Mouse (Mus musculus) MEL (cell line): Measurements from ENCODE around the gene 6330409D20Rik. TPM values are rescaled to one million over a fixed set of nuclear protein-coding genes. Genes with fewer than 3 reads are reported as not detected.

Experiments
- DNase-seq: peaks from one replicate; pipeline ENCODE4 v3.0.0; 2011; ENCODE audit warnings: low read depth, low spot score
- H3K27ac ChIP-seq: 2 replicates; pipeline ENCODE4 v1.5.1; 2012; ENCODE audit warnings: low read depth, mild to moderate bottlenecking, control low read depth, low read length, moderate library complexity; ENCODE audit not compliant: control insufficient read depth
- H3K27me3 ChIP-seq, 2 experiments: fragments of 150-350 bp in 1 of 2; sonication (generic) in 1 of 2; 2 replicates each; pipeline ENCODE4 v1.6.1; 2012; ENCODE audit warnings: low read length in 2 of 2, mild to moderate bottlenecking in 2 of 2, improper control_type of control experiment in 1 of 2, moderate library complexity in 1 of 2; ENCODE audit not compliant: insufficient read depth in 2 of 2, control insufficient read depth in 1 of 2
- H3K36me3 ChIP-seq, 2 experiments: 2 replicates each; pipeline ENCODE4 v1.6.1; 2012 to 2014; ENCODE audit warnings: low read length in 2 of 2, improper control_type of control experiment in 1 of 2, inconsistent platforms in 1 of 2, mild to moderate bottlenecking in 1 of 2; ENCODE audit not compliant: insufficient read depth in 2 of 2, control insufficient read depth in 1 of 2
- H3K4me1 ChIP-seq, 2 experiments: fragments of 150-350 bp in 1 of 2; sonication (generic) in 1 of 2; 2 replicates each; pipeline ENCODE4 v1.6.1; 2012; ENCODE audit warnings: low read length in 2 of 2, improper control_type of control experiment in 1 of 2, mild to moderate bottlenecking in 1 of 2; ENCODE audit not compliant: insufficient read depth in 2 of 2, control insufficient read depth in 1 of 2
- H3K4me3 ChIP-seq, 2 experiments: fragments of 150-350 bp in 1 of 2; sonication (generic) in 1 of 2; 2 replicates each; pipeline ENCODE4 v1.5.1; 2012; ENCODE audit warnings: low read depth in 2 of 2, low read length in 2 of 2, mild to moderate bottlenecking in 2 of 2, moderate library complexity in 2 of 2, control low read depth in 1 of 2, improper control_type of control experiment in 1 of 2; ENCODE audit not compliant: control insufficient read depth in 1 of 2, insufficient read depth in 1 of 2
- H3K79me2 ChIP-seq: 2 replicates; pipeline ENCODE4 v1.6.1; 2012; ENCODE audit warnings: mild to moderate bottlenecking, low read length, moderate library complexity; ENCODE audit not compliant: control insufficient read depth, poor library complexity, insufficient read depth
- H3K9ac ChIP-seq: 2 replicates; pipeline ENCODE4 v1.6.1; 2012; ENCODE audit warnings: low read depth, mild to moderate bottlenecking, control low read depth, low read length, moderate library complexity; ENCODE audit not compliant: control insufficient read depth, poor library complexity, severe bottlenecking
- H3K9me3 ChIP-seq: fragments of 150-350 bp; sonication (generic); replicated peaks from 2 replicates; pipeline ENCODE4 v1.6.1; 2012; ENCODE audit warnings: mild to moderate bottlenecking, low read length, improper control_type of control experiment, moderate library complexity; ENCODE audit not compliant: insufficient read depth
- BHLHE40 ChIP-seq: IDR thresholded peaks from 2 replicates; pipeline ENCODE4 v1.6.1; 2012; ENCODE audit warnings: low read depth, mild to moderate bottlenecking, inconsistent platforms, low read length, improper control_type of control experiment, borderline replicate concordance
- ELF1 ChIP-seq: IDR thresholded peaks from 2 replicates; pipeline ENCODE4 v1.6.1; 2014; ENCODE audit warnings: low read depth, mild to moderate bottlenecking, inconsistent platforms, low read length, improper control_type of control experiment, moderate library complexity
- EP300 ChIP-seq, 2 experiments: IDR thresholded peaks; 2 replicates each; pipeline ENCODE4 v1.6.1; 2011; ENCODE audit warnings: improper control_type of control experiment in 2 of 2, low read length in 2 of 2, low read depth in 1 of 2, mild to moderate bottlenecking in 1 of 2
- ETS1 ChIP-seq: IDR thresholded peaks from 2 replicates; pipeline ENCODE4 v1.6.1; 2012; ENCODE audit warnings: low read depth, mild to moderate bottlenecking, inconsistent platforms, low read length, improper control_type of control experiment, moderate library complexity
- GATA1 ChIP-seq: IDR thresholded peaks from 2 replicates; pipeline ENCODE4 v1.6.1; 2011; ENCODE audit warnings: low read depth, low read length, improper control_type of control experiment
- MAFK ChIP-seq: IDR thresholded peaks from 2 replicates; pipeline ENCODE4 v1.6.1; 2011; ENCODE audit warnings: low read depth, mild to moderate bottlenecking, low read length, improper control_type of control experiment, borderline replicate concordance
- MAZ ChIP-seq: IDR thresholded peaks from 2 replicates; pipeline ENCODE4 v1.6.1; 2012; ENCODE audit warnings: low read depth, mild to moderate bottlenecking, inconsistent platforms, low read length, improper control_type of control experiment
- MXI1 ChIP-seq: IDR thresholded peaks from 2 replicates; pipeline ENCODE4 v1.6.1; 2011; ENCODE audit warnings: mild to moderate bottlenecking, low read depth, low read length, improper control_type of control experiment
- MYC ChIP-seq: IDR thresholded peaks from 2 replicates; pipeline ENCODE4 v1.6.1; 2011; ENCODE audit warnings: low read depth, mild to moderate bottlenecking, low read length, improper control_type of control experiment, moderate library complexity
- NRF1 ChIP-seq: IDR thresholded peaks from 2 replicates; pipeline ENCODE4 v1.6.1; 2014; ENCODE audit warnings: low read depth, mild to moderate bottlenecking, inconsistent platforms, low read length, improper control_type of control experiment, moderate library complexity; ENCODE audit not compliant: poor library complexity, insufficient read depth, severe bottlenecking
- RCOR1 ChIP-seq: IDR thresholded peaks from 2 replicates; pipeline ENCODE4 v1.6.1; 2012; ENCODE audit warnings: low read depth, mild to moderate bottlenecking, inconsistent platforms, low read length, improper control_type of control experiment
- SIN3A ChIP-seq: IDR thresholded peaks from 2 replicates; pipeline ENCODE4 v1.6.1; 2012; ENCODE audit warnings: low read length, improper control_type of control experiment, inconsistent platforms
- polyA plus RNA-seq, 2 experiments: library from polyadenylated mRNA; stranded (reverse) in 1 of 2; unstranded in 1 of 2; fragments of >175 nt in 1 of 2; fragments of >200 nt in 1 of 2; gene quantifications; 2 replicates each; pipeline versions ENCODE4 v1.2.1 to v1.2.4; 2012; ENCODE audit warnings: low replicate concordance in 2 of 2, low read depth in 1 of 2; ENCODE audit not compliant: insufficient read length in 2 of 2, insufficient read depth in 1 of 2, missing spikeins in 1 of 2
- total RNA-seq: library from RNA; depleted of rRNA; stranded (reverse); fragments of 300-350 nt; gene quantifications from 2 replicates; pipeline ENCODE4 v1.2.3, GENCODE M21; 2012

6330409D20Rik gene
- total and polyA plus RNA-seq, 3 experiments, result not detected

- peak overlapping the region; percentile 79 for H3K27ac ChIP-seq
- peak overlapping the region; percentile 98 to 99 for H3K4me3 ChIP-seq
- H3K27me3 ChIP-seq, result no peaks in the 10 kb centered on the region
- H3K4me1 ChIP-seq, result peaks cover 14 to 33% of the 10 kb centered on the region in 2 experiments
- peaks cover 5 to 34% of the 10 kb centered on the region in 2 experiments for H3K36me3 ChIP-seq
- peaks cover 34% of the 10 kb centered on the region for H3K79me2 ChIP-seq
- peak overlapping the region; percentile 95 for H3K9ac ChIP-seq
- no peak for TF ChIP-seq BHLHE40
- 0 out of 2 replicates have a peak, but pooled peaks have one; percentile 20 for TF ChIP-seq SIN3A
- H3K9me3 ChIP-seq, result no peaks in the 10 kb centered on the region
- peak; percentile 69 for DNase-seq
Observed at GRCm38 (mm10) chr2:32712108-32712551, 28.7 kb downstream of the 6330409D20Rik start.

- peaks cover 10 to 34% of the 10 kb centered on the region in 2 experiments for H3K36me3 ChIP-seq
- H3K9me3 ChIP-seq, result no peaks in the 10 kb centered on the region
- TF ChIP-seq RCOR1 (no peak), NRF1 (no peak), MYC (no peak), ELF1 (no peak), SIN3A (no peak)
- peak overlapping the region; percentile 98 to 99 for H3K4me3 ChIP-seq
- peak overlapping the region; percentile 95 for H3K9ac ChIP-seq
- peaks cover 14 to 33% of the 10 kb centered on the region in 2 experiments for H3K4me1 ChIP-seq
- no peak for DNase-seq
- H3K27ac ChIP-seq, result peak overlapping the region; percentile 79
- H3K27me3 ChIP-seq, result no peaks in the 10 kb centered on the region
- peaks cover 34% of the 10 kb centered on the region for H3K79me2 ChIP-seq
Observed at GRCm38 (mm10) chr2:32711301-32712056, 29.3 kb downstream of the 6330409D20Rik start.

GRCm38 (mm10) chr2:32710425-32710824 is 30.4 kb downstream of the 6330409D20Rik start:
- no peaks in the 10 kb centered on the region for H3K27me3 ChIP-seq
- H3K36me3 ChIP-seq, result peaks cover 14 to 33% of the 10 kb centered on the region in 2 experiments
- peak; percentile 87 for DNase-seq
- peaks cover 14 to 33% of the 10 kb centered on the region in 2 experiments for H3K4me1 ChIP-seq
- no peaks in the 10 kb centered on the region for H3K9me3 ChIP-seq
- no peak overlapping the region for H3K4me3 ChIP-seq
- no peak overlapping the region for H3K27ac ChIP-seq
- TF ChIP-seq EP300 (IDR thresholded peaks at IDR 0.05; ENCODE audit: low read depth in 1 of 2, low read length in 2 of 2) (peak; percentile 48 to 53; a peak in 2 of 4 replicates), SIN3A (peak; percentile 39; the same call in 1 of the 2 replicates), RCOR1 (peak; percentile 87), GATA1 (peak; percentile 29; the same call in 1 of the 2 replicates), MXI1 (no peak; the same call in 1 of the 2 replicates), ETS1 (peak; percentile 58; the same call in 1 of the 2 replicates), MAZ (no peak), MAFK (no peak), ELF1 (0 out of 2 replicates have a peak, but pooled peaks have one; percentile 11)
- peaks cover 34% of the 10 kb centered on the region for H3K79me2 ChIP-seq
- H3K9ac ChIP-seq, result no peak overlapping the region
